Mouse (Mus musculus): ENCODE measurements at regions not wholly inside any gene's neighbourhood (a gene's known extent, or its start where the extent isn't known, plus 50 kb on each side); places are given as distances from the start of the nearest gene placed in this dataset.

DNA sequence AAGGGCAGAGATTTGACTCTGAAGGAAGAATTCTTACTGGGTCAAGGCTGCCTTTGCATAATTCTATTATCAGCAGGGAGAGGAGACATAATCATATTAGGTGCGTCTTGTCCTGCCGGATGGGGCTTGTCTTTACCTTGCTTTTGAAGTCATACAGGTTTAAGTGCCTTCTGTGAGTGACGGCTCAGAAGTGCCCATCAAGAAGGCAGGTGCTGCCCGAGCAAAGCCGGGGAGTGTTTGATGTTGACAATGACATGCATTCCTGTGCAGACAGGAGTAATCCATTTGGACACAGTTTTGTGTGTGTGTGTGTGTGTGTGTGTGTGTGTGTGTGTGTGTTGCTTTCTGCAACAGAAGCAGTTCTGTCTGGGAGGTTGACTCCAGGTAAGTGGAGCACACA lies 141.0 kb downstream of the Gm45692 start:
- no peak for TF ChIP-seq POLR2A (IDR thresholded peaks at IDR 0.05; ENCODE audit: borderline replicate concordance, insufficient read depth, low read length)
- no peak for TF ChIP-seq CTCF (IDR thresholded peaks at IDR 0.05; ENCODE audit: borderline replicate concordance, insufficient read depth, low read depth, low read length)
- Histone ChIP-seq H3K4me3 (replicated peaks; ENCODE audit: insufficient read depth, low read depth, low read length) (no peak overlapping the region), H3K4me1 (ENCODE audit: control insufficient read depth, insufficient read depth, low read length) (peaks cover 7% of the 10 kb centered on the region; the same call in 1 of the 2 replicates), H3K27me3 (ENCODE audit: control insufficient read depth, insufficient read depth, low read length) (no peaks in the 10 kb centered on the region), H3K27ac (ENCODE audit: insufficient read depth, low read length) (no peak overlapping the region)
- 71% methylated on average over 5 of the region's 5 CpGs for WGBS
- DNase-seq = no peak

DNA sequence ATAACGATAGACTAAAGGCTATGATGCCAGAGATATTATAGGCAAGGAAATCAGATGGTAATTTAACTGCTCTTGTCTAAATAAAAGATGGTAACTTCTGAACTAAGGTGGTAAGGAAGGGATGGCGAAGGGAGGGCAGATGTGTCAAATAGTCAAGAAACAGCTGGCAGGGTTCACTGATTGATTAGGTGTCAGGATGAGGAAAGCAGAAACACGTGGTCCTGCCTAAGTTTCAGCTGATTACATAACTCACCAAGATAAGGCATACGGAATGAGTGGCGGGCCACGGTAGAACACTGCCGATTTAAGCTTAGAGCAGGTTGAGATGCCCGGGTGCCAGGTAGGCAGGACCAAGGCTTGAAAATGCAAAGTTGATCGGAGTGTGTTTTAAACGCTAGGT lies 143.2 kb downstream of the Gm45692 start:
- WGBS = 97% methylated on average over 10 of the region's 10 CpGs
- TF ChIP-seq CTCF (IDR thresholded peaks at IDR 0.05; ENCODE audit: borderline replicate concordance, insufficient read depth, low read depth, low read length) (no peak), POLR2A (IDR thresholded peaks at IDR 0.05; ENCODE audit: borderline replicate concordance, insufficient read depth, low read length) (no peak)
- no peak overlapping the region for H3K4me3 ChIP-seq (replicated peaks; ENCODE audit: insufficient read depth, low read depth, low read length)
- DNase-seq = no peak
- H3K4me1 ChIP-seq (ENCODE audit: control insufficient read depth, insufficient read depth, low read length) = peaks cover 7% of the 10 kb centered on the region
- no peaks in the 10 kb centered on the region for H3K27me3 ChIP-seq (ENCODE audit: control insufficient read depth, insufficient read depth, low read length)
- H3K27ac ChIP-seq (ENCODE audit: insufficient read depth, low read length) = no peak overlapping the region

DNA sequence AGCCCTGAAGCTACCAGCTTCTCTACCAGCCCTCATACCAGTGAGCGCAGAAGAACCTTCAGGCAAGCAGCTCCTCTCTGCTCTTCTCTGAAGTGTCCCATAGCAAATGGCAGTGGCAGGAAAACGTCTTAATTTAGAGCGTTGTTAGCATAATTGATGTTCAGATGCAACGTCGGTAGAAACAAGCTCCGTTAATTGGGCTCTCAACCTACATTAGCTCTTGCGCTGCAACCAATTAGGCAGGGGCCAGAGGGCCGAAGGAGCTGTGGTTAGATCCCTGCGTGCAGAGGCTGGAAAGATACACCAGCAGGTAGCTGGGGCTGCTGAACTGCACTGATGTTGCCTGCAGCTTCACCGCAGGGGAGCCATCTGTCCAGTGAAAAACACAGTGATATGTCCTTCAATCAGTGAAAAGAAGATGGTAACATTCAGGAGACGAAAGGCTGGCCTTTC lies 145.6 kb downstream of the Gm45692 start:
- Histone ChIP-seq H3K4me1 (ENCODE audit: control insufficient read depth, insufficient read depth, low read length) (peaks cover 7% of the 10 kb centered on the region), H3K27me3 (ENCODE audit: control insufficient read depth, insufficient read depth, low read length) (no peaks in the 10 kb centered on the region), H3K27ac (ENCODE audit: insufficient read depth, low read length) (no peak overlapping the region), H3K4me3 (replicated peaks; ENCODE audit: insufficient read depth, low read depth, low read length) (no peak overlapping the region)
- DNase-seq = peak; percentile 13 to 33
- TF ChIP-seq CTCF (IDR thresholded peaks at IDR 0.05; ENCODE audit: borderline replicate concordance, insufficient read depth, low read depth, low read length) (no peak), POLR2A (IDR thresholded peaks at IDR 0.05; ENCODE audit: borderline replicate concordance, insufficient read depth, low read length) (no peak)
- 20% methylated on average over 11 of the region's 11 CpGs for WGBS

DNA sequence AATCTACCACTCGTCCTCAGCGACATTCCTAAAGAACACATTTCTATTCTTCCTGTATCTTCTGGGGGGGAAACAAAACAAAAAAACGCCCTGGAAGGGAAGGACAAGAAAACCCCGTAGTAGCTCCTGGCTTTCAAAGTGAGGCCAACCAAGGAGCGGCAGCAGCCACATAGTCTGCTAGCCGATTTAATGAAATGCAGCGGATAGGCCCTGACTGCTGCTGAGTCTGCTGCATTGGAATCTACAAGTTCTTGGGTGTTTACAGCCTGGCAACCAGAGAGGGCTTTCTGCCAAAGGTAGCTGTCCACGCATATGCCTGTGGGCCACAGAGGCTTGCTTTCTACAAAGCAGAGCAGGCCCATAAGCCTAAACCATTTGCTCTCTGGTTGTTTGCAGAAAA lies 146.0 kb downstream of the Gm45692 start:
- Histone ChIP-seq H3K27me3 (ENCODE audit: control insufficient read depth, insufficient read depth, low read length) (no peaks in the 10 kb centered on the region), H3K4me1 (ENCODE audit: control insufficient read depth, insufficient read depth, low read length) (peaks cover 7% of the 10 kb centered on the region), H3K27ac (ENCODE audit: insufficient read depth, low read length) (no peak overlapping the region), H3K4me3 (replicated peaks; ENCODE audit: insufficient read depth, low read depth, low read length) (no peak overlapping the region)
- no peak for TF ChIP-seq CTCF (IDR thresholded peaks at IDR 0.05; ENCODE audit: borderline replicate concordance, insufficient read depth, low read depth, low read length)
- no peak for TF ChIP-seq POLR2A (IDR thresholded peaks at IDR 0.05; ENCODE audit: borderline replicate concordance, insufficient read depth, low read length)
- 50% methylated on average over 8 of the region's 8 CpGs for WGBS
- peak in 1 of 2 experiments; percentile 3 for DNase-seq

DNA sequence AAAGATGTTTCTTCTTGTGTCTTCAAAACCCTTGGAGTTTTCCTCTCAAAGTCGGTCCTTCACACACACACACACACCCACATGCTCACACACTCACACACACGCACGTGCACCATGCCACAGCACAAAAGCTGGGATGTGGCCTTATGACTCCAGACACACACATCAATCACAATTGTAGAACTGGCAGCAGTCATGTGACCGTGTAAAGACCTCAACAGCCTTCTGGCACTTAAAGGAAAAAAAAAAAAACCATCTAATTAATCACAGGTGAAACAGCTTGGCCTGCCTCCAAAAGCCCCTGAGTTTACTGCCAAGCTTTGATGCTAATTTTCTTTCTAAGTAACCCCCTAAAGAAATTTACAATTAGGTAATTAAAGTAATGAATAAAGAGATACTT lies 147.1 kb downstream of the Gm45692 start:
- TF ChIP-seq CTCF (IDR thresholded peaks at IDR 0.05; ENCODE audit: borderline replicate concordance, insufficient read depth, low read depth, low read length) = no peak
- no peak for TF ChIP-seq POLR2A (IDR thresholded peaks at IDR 0.05; ENCODE audit: borderline replicate concordance, insufficient read depth, low read length)
- DNase-seq = no peak
- WGBS = 85% methylated on average over 4 of the region's 4 CpGs
- Histone ChIP-seq H3K4me3 (replicated peaks; ENCODE audit: insufficient read depth, low read depth, low read length) (no peak overlapping the region), H3K27ac (ENCODE audit: insufficient read depth, low read length) (no peak overlapping the region), H3K4me1 (ENCODE audit: control insufficient read depth, insufficient read depth, low read length) (peaks cover 7% of the 10 kb centered on the region), H3K27me3 (ENCODE audit: control insufficient read depth, insufficient read depth, low read length) (no peaks in the 10 kb centered on the region; the same call in 1 of the 2 replicates)

DNA sequence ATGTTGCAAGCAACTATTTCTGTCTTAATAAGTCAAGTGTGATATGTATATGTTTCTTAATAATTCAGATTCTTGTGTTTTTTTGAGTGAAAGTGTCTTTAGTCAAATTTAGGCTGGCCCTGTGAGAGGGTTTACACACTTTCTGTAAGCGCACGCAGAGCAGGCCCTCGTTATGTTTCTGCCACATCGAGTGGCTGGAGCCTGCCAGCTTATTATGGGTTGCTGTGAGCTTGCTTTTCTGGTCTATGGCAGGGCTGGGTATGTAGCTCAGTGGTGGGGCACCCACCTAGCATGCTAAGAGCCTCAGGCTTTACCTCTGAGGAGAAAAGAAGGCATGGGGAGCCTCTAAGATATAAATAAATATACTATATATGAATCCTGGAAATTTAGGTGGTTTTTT lies 148.2 kb downstream of the Gm45692 start:
- peaks cover 7% of the 10 kb centered on the region for H3K4me1 ChIP-seq (ENCODE audit: control insufficient read depth, insufficient read depth, low read length)
- TF ChIP-seq CTCF (IDR thresholded peaks at IDR 0.05; ENCODE audit: borderline replicate concordance, insufficient read depth, low read depth, low read length) = no peak
- TF ChIP-seq POLR2A (IDR thresholded peaks at IDR 0.05; ENCODE audit: borderline replicate concordance, insufficient read depth, low read length) = no peak

DNA sequence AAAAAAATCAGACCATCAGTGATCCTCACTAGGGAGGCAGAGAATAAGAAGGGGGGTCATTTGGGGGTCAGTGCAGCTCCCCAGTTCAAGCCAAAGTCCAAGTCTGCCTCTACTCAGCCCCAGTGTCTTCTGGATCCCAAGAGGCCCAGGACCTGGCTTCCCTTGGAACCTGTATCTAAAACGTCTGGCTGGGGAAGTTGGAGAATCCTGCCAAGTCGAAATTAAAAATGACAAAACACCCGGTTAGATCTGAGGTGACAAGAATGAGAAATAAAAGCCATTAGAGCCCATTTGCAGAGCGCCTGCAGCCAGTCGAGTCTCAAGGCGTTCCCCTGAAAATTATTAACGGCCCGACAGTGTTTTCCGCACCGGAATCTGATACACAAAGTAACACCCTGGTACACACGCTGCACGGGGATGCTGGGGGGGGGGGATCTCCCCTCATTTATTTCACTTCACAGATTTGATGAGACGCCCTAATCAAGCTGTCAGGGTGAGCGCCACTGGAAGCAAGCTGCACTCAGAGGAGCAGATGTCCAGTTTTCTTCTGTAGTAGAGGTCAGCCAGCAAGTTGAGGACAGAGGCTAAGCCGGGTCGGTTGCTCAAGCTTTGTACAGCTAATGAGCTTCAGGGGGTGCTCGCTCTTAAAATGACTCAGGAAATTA lies 149.5 kb downstream of the Gm45692 start:
- Histone ChIP-seq H3K4me1 (ENCODE audit: control insufficient read depth, insufficient read depth, low read length) (peaks cover 7% of the 10 kb centered on the region), H3K4me3 (replicated peaks; ENCODE audit: insufficient read depth, low read depth, low read length) (no peak overlapping the region), H3K27ac (ENCODE audit: insufficient read depth, low read length) (no peak overlapping the region), H3K27me3 (ENCODE audit: control insufficient read depth, insufficient read depth, low read length) (no peaks in the 10 kb centered on the region; the same call in 1 of the 2 replicates)
- DNase-seq = no peak
- WGBS = 31% methylated on average over 17 of the region's 17 CpGs
- TF ChIP-seq POLR2A (IDR thresholded peaks at IDR 0.05; ENCODE audit: borderline replicate concordance, insufficient read depth, low read length) = no peak
- no peak for TF ChIP-seq CTCF (IDR thresholded peaks at IDR 0.05; ENCODE audit: borderline replicate concordance, insufficient read depth, low read depth, low read length)

More for the DNA sequence above, 148.2 kb downstream of the Gm45692 start:
- WGBS = 88% methylated on average over 4 of the region's 4 CpGs
- no peak overlapping the region for H3K4me3 ChIP-seq (replicated peaks; ENCODE audit: insufficient read depth, low read depth, low read length)
- no peak for DNase-seq
- H3K27ac ChIP-seq (ENCODE audit: insufficient read depth, low read length) = no peak overlapping the region
- H3K27me3 ChIP-seq (ENCODE audit: control insufficient read depth, insufficient read depth, low read length) = no peaks in the 10 kb centered on the region; the same call in 1 of the 2 replicates

DNA sequence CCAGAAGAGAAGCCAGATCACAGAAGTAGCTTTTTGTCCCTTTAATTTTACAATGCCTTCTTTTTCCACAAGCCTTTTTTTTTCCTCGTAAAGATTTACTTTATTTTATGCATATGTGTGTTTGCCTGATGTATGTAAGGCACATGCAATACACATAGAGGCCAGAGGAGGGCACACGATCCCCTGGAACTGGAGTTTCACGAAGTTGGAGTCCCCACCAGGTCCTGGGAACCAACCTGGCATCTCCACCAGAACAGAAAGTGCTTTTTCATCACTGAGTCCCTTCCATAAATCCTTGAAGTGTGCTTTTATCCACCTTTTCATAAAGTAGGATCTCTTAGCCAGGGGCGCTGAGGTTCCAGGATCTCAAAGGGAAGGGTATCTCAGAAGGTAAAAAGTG lies 152.8 kb downstream of the Gm45692 start:
- Histone ChIP-seq H3K4me1 (ENCODE audit: control insufficient read depth, insufficient read depth, low read length) (no peaks in the 10 kb centered on the region), H3K27me3 (ENCODE audit: control insufficient read depth, insufficient read depth, low read length) (no peaks in the 10 kb centered on the region; the same call in 1 of the 2 replicates), H3K27ac (ENCODE audit: insufficient read depth, low read length) (no peak overlapping the region), H3K4me3 (replicated peaks; ENCODE audit: insufficient read depth, low read depth, low read length) (no peak overlapping the region)
- WGBS = 49% methylated on average over 4 of the region's 4 CpGs
- DNase-seq = no peak
- TF ChIP-seq CTCF (IDR thresholded peaks at IDR 0.05; ENCODE audit: borderline replicate concordance, insufficient read depth, low read depth, low read length) (peak; percentile 52; the same call in 1 of the 2 replicates), POLR2A (IDR thresholded peaks at IDR 0.05; ENCODE audit: borderline replicate concordance, insufficient read depth, low read length) (no peak)

Measured in cerebellum, adult 2 months (tissue).